Mouse (Mus musculus) E14TG2a.4 (cell line): ENCODE data around the gene Ripor3.

Source experiments
- CTCF ChIP-seq: conservative IDR thresholded peaks from 2 replicates; pipeline ENCODE4 v1.5.1; 2014; ENCODE audit warnings: low read length
- POU5F1 ChIP-seq: IDR thresholded peaks from 2 replicates; pipeline ENCODE4 v1.6.1; 2014; ENCODE audit warnings: low read length, borderline replicate concordance

DNA sequence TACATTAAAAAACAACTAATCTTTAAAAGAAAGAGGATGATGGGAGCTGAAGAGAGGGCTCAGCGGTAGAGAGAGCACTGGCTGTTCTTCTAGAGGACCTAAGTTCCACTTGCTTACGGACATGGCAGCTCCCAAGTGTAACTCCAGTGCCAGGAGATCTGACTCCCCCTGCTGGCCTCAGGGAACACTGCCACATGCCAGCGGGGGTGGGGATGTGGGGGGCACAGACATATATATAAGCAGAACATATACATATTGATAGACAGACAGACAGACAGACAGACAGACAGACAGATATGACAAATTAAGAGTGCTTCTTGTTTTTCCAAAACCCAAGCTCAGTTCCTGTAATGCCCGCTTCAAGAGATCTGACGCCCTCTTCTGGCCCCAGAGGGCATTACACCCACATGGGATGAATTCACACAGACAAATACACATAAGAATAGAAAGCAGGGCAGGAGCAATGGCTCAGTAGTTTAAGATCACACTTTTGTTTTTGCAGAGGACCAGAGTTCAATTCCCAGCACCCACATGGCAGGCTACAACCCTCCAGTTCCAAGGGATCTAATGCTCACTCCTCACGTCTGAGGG lies 48.9 kb upstream of the Ripor3 start:
- TF ChIP-seq CTCF (peak; percentile 95), POU5F1 (no peak)
